Mouse (Mus musculus): ENCODE measurements at regions not wholly inside any gene's neighbourhood (a gene's known extent, or its start where the extent isn't known, plus 50 kb on each side); places are given as distances from the start of the nearest gene placed in this dataset.

DNA sequence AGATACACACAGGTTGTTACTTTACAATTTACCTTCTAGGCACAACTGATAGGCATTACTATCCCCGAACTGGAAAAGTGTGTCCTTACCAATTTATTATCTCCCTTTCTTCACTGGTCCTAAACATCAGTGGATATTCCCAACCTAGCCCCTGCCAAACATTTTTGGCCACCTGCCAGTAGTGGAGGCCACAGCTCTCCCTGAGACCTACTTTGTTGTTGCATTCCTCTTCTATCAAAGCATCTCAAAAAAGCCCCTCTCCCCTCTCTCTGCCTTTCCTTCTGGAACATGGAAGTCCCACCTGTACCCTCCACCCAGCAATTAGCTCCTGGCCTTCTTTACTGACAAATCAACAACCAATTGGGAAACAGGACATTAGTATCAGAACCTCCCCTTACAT is 282.2 kb downstream of the Rnf152 start:
- TF ChIP-seq CTCF (IDR thresholded peaks at IDR 0.05; ENCODE audit: extremely low read depth, insufficient read length, insufficient replicate concordance, low read depth, low read length) (no peak), POLR2A (IDR thresholded peaks at IDR 0.05; ENCODE audit: low read depth, low read length) (no peak)
